Mouse (Mus musculus) liver, embryonic 12.5 days (tissue): ENCODE results near the gene Pdxp. TPM values are rescaled to one million over a fixed set of nuclear protein-coding genes. Genes with fewer than 3 reads are reported as not detected.

Experiments
- ATAC-seq: fragments of 200-750 bp; cut with Nextera tagmentation; 2 replicates; pipeline ENCODE4 v1.8.0; 2017; ENCODE audit warnings: moderate number of reproducible peaks, mild to moderate bottlenecking, moderate library complexity
- H3K27ac ChIP-seq: fragments of 300-500 bp; sonication (generic); 2 replicates; pipeline ENCODE4 v1.5.1; 2016; ENCODE audit warnings: mild to moderate bottlenecking
- H3K27me3 ChIP-seq: fragments of 300-500 bp; sonication (generic); replicated peaks from 2 replicates; pipeline ENCODE4 v1.6.1; 2016; ENCODE audit warnings: mild to moderate bottlenecking, moderate library complexity
- H3K36me3 ChIP-seq: fragments of 300-500 bp; sonication (generic); 2 replicates; pipeline ENCODE4 v1.6.1; 2016; ENCODE audit warnings: mild to moderate bottlenecking, moderate library complexity
- H3K4me1 ChIP-seq: fragments of 300-500 bp; sonication (generic); 2 replicates; pipeline ENCODE4 v1.6.1; 2016
- H3K4me2 ChIP-seq: fragments of 300-500 bp; sonication (generic); 2 replicates; pipeline ENCODE4 v1.6.1; 2016; ENCODE audit warnings: mild to moderate bottlenecking, moderate library complexity
- H3K4me3 ChIP-seq: fragments of 300-500 bp; sonication (generic); 2 replicates; pipeline ENCODE4 v1.5.1; 2016; ENCODE audit warnings: mild to moderate bottlenecking, moderate library complexity
- H3K9ac ChIP-seq: fragments of 300-500 bp; sonication (generic); 2 replicates; pipeline ENCODE4 v1.6.1; 2016; ENCODE audit warnings: mild to moderate bottlenecking, moderate library complexity
- H3K9me3 ChIP-seq: fragments of 300-500 bp; sonication (generic); replicated peaks from 2 replicates; pipeline ENCODE4 v1.6.1; 2016; ENCODE audit warnings: mild to moderate bottlenecking, moderate library complexity
- WGBS: fragments of 180-500 bp; shearing (Covaris S2); methylation state at CpG from one replicate; pipeline ENCODE4 v1.1.7; 2016; ENCODE audit not compliant: insufficient replicate concordance; 5-methylcytosine and 5-hydroxymethylcytosine counted together
- polyA plus RNA-seq: library from polyadenylated mRNA; unstranded; fragments of >200 nt; fragmentation: Nextera tagmentation; extraction: Ambion mirVana; gene quantifications from 2 replicates; pipeline ENCODE4 v1.2.1, GENCODE M21; 2016

Gene Pdxp
- polyA plus RNA-seq, 1 experiment from 2014 or later: 17.1 TPM

DNA sequence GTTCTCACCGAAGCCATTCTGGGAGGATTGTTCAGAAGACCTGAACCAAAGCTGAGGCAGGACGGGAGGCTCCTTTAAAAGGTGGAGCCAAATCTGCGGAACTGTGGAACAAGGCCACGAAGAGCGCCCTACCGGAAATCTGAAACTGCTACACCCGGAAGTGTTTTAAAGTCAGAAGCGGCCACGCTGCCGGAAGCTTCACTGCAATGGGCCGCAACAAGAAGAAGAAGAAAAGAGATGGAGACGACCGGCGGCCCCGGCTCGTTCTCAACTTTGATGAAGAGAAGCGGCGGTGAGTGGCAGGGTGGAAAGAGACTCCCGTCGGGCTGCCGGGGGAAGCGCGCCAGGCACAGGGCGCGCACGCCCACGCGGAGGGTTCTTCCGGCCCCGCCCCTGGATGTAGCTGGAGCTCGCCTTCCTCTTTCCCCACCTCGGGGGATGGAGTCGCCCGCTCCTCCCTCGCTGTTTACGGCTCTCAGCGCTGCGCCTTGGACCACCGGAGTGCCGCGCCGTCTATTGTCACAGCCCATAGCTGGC lies 21.1 kb downstream of the Pdxp start, which contains the start of gene Nol12:
TSS of gene Nol12 (plus strand) at position 150 of the 537 bp plus-strand sequence.
- peak within 1 kb of the TSS; percentile 70 for H3K4me3 ChIP-seq

DNA sequence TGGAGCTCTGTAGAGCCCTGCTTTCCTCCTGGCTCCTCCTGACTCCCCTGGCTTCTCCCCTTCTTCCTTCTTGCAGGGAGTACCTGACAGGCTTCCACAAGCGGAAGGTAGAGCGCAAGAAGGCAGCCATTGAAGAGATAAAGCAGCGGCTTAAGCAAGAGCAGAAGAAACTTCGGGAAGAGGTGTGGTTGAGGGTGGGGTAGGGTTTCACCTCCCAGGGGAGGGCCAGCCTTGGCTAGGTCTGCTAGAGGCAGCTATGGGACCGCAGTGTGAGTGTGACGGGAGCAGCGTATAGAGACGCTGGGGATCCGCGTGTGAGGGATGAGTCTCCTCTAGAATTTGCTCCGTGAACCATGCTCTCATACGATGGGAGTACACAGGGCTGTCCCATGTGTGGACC lies 22.7 kb downstream of the Pdxp start:
- peak overlapping the region; percentile 79 for H3K9ac ChIP-seq
- no peaks in the 10 kb centered on the region for H3K27me3 ChIP-seq
- H3K27ac ChIP-seq: peak overlapping the region; percentile 82
- peaks cover 50% of the 10 kb centered on the region for H3K4me1 ChIP-seq
- H3K4me2 ChIP-seq: peak overlapping the region; percentile 79
- WGBS: 67% methylated on average over 12 of the region's 12 CpGs
- ATAC-seq: peak; percentile 71
- no peaks in the 10 kb centered on the region for H3K9me3 ChIP-seq
- H3K36me3 ChIP-seq: peaks cover 52% of the 10 kb centered on the region
- peak overlapping the region; percentile 70 for H3K4me3 ChIP-seq

More for the DNA sequence above, 21.1 kb downstream of the Pdxp start, which contains the start of gene Nol12:
- Histone ChIP-seq H3K9ac (peak within 1 kb of the TSS; percentile 79), H3K27ac (peak within 1 kb of the TSS; percentile 82), H3K9me3 (no peaks in the 10 kb centered on the region), H3K27me3 (no peaks in the 10 kb centered on the region), H3K4me1 (peaks cover 61% of the 10 kb centered on the region), H3K36me3 (peaks cover 44% of the 10 kb centered on the region), H3K4me2 (peak within 1 kb of the TSS; percentile 79)
- WGBS: under 1% methylated on average over 42 of the region's 42 CpGs
- peak; percentile 80 for ATAC-seq

DNA sequence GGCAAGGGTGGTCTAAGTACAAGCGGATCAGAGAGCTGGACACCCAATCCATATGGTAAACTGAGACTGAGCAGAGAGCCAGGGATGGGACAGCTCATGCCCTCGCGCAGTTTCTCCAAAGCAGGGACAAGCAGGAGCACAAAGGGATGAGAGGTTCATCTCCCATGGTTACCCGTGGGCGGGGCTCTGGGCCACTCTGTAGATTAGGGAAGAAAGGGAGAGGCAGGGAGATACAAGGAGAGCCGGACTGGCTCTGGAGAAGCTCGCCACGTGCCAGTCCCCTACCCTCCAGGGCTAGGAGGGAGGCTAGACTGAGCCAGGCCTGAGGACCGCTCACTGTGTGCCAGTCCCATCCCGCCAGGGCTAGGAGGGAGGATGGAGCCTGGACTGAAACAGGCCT lies 23.6 kb downstream of the Pdxp start:
- Histone ChIP-seq H3K36me3 (peaks cover 60% of the 10 kb centered on the region), H3K4me3 (no peak overlapping the region), H3K4me2 (peak overlapping the region; percentile 79), H3K9me3 (no peaks in the 10 kb centered on the region), H3K27ac (peak overlapping the region; percentile 82), H3K9ac (no peak overlapping the region), H3K27me3 (no peaks in the 10 kb centered on the region), H3K4me1 (peaks cover 47% of the 10 kb centered on the region)
- no peak for ATAC-seq
- 90% methylated on average over 10 of the region's 10 CpGs for WGBS

DNA sequence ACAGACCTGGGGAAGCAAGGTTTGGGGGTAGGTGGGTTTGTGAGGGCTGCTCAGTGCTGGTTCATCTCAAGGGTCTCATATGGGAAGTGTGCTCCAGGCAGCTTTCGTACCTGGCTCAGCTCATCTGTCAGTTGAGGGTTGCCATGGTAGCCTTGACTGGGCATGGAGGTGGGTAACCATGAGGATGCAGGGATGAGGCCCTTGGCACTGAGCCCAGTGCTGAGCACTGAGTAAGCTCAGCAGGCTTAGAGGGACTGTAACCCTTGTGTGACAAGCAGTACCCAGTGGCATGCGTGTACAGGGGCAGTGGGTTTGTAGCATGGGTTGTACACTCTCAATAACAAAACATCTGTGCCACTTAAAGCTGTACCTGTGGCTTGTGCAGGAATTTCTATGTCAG lies 24.2 kb downstream of the Pdxp start:
- WGBS: 98% methylated on average over 2 of the region's 2 CpGs
- Histone ChIP-seq H3K27ac (0 out of 2 replicates have a peak overlapping the region, but pooled peaks have one; percentile 82), H3K36me3 (peaks cover 60% of the 10 kb centered on the region), H3K9me3 (no peaks in the 10 kb centered on the region), H3K4me1 (peaks cover 50% of the 10 kb centered on the region), H3K9ac (no peak overlapping the region), H3K4me3 (no peak overlapping the region), H3K27me3 (no peaks in the 10 kb centered on the region), H3K4me2 (no peak overlapping the region)
- no peak for ATAC-seq

DNA sequence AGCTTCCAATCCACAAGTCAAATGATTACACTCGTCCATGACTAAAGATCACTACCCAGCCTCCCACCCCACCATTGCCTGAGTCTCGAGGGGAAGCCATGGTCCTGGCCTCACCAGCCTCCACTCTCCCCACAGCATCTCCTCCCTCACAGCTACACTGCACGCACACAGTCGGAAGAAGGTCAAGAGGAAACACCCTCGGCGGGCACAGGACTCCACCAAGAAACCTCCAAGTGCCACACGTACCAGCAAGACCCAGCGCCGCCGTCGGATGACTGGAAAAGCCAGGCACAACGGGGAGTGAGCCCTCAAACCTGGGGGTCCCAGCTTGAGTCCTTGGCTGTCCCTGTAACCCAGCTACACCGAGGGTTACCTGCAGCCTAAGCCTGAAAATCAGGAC lies 26.6 kb downstream of the Pdxp start:
- Histone ChIP-seq H3K4me3 (no peak overlapping the region), H3K4me2 (no peak overlapping the region), H3K27ac (no peak overlapping the region), H3K4me1 (peaks cover 42% of the 10 kb centered on the region), H3K9ac (no peak overlapping the region), H3K36me3 (peaks cover 60% of the 10 kb centered on the region), H3K27me3 (no peaks in the 10 kb centered on the region; the same call in 1 of the 2 replicates), H3K9me3 (no peaks in the 10 kb centered on the region)
- no peak for ATAC-seq
- 86% methylated on average over 13 of the region's 13 CpGs for WGBS

DNA sequence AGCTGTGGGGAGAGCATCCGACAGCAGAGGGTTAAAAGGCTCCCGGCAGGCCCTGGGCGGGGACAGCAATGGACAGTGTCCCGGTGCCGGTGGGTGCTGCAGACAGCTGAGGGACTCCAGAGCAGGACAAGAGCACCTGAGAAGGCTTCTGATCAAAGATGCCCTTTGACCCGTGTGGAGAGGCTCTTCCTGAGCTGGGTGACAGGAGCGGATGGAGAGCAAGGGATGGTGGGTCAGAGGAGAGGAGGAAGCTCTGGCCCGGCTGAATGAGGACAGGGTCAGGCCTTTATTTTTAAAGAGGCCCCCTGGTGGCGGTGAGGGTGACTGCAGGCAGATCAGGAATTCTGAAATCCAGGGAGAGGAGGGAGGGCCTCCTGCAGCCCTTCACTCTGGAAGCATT lies 28.9 kb downstream of the Pdxp start:
- 23% methylated on average over 9 of the region's 9 CpGs for WGBS
- Histone ChIP-seq H3K27ac (0 out of 2 replicates have a peak overlapping the region, but pooled peaks have one; percentile 28), H3K4me1 (peaks cover 26% of the 10 kb centered on the region), H3K27me3 (peaks cover 23% of the 10 kb centered on the region), H3K4me3 (peak overlapping the region; percentile 24; the same call in 1 of the 2 replicates), H3K9me3 (no peaks in the 10 kb centered on the region), H3K4me2 (peak overlapping the region; percentile 47), H3K36me3 (peaks cover 45% of the 10 kb centered on the region), H3K9ac (no peak overlapping the region)
- peak; percentile 66 for ATAC-seq

DNA sequence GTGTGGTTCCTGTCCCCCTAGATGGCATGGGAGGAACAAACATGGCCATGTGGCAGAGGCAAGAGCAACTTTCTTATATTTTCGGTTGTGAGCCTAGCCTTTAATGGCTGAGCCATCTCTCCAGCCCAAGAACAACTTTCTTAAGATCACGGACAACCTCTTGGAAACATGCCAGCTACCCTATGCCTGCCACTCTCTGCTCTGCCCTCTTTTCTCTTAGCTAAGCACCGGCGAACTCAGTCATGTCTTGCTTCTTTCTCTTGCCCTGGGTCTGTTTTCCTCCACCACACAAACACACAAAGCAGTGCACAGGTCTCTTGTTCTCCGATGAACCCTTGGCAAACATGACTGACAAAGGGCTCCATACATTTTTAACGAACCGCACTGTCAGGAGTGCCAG lies 32.5 kb downstream of the Pdxp start:
- 70% methylated on average over 7 of the region's 7 CpGs for WGBS
- H3K36me3 ChIP-seq: peaks cover 9% of the 10 kb centered on the region
- no peak overlapping the region for H3K9ac ChIP-seq
- no peak for ATAC-seq
- H3K4me2 ChIP-seq: no peak overlapping the region
- H3K27ac ChIP-seq: no peak overlapping the region
- peaks cover 31% of the 10 kb centered on the region for H3K4me1 ChIP-seq
- H3K27me3 ChIP-seq: peaks cover 43% of the 10 kb centered on the region
- no peak overlapping the region for H3K4me3 ChIP-seq
- H3K9me3 ChIP-seq: no peaks in the 10 kb centered on the region

DNA sequence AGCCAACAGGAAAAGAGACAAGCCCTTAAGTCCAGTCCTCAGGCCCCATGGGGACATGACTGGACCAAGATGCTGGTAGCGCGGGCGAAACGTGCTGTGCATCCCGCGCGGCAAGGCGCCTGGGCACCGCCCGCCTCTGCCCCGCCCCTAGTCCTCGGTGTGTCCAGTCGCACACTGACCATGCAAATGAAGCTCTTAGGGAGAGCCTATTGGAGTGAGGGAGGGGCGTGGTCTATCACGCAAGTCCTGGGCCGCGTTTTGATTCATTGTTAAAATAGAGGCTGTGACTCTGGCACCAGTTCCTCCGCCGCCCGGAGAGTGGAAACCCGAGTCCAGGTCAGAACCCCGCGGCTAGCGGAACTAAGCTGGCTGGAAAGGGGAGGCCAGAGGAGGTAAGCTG lies 33.9 kb downstream of the Pdxp start, which contains the start of gene Triobp:
TSS of gene Triobp (plus strand) at position 68 of the 400 bp plus-strand sequence.
- H3K4me2 ChIP-seq: peak within 1 kb of the TSS; percentile 62
- H3K9ac ChIP-seq: peak within 1 kb of the TSS; percentile 23; the same call in 1 of the 2 replicates
- H3K9me3 ChIP-seq: no peaks in the 10 kb centered on the region
- H3K4me1 ChIP-seq: peaks cover 22% of the 10 kb centered on the region
- peak within 1 kb of the TSS; percentile 39 for H3K4me3 ChIP-seq
- ATAC-seq: peak; percentile 86
- H3K27ac ChIP-seq: no peak within 1 kb of the TSS
- no peaks in the 10 kb centered on the region for H3K36me3 ChIP-seq
- H3K27me3 ChIP-seq: peaks cover 47% of the 10 kb centered on the region
- WGBS: 1% methylated on average over 24 of the region's 24 CpGs

DNA sequence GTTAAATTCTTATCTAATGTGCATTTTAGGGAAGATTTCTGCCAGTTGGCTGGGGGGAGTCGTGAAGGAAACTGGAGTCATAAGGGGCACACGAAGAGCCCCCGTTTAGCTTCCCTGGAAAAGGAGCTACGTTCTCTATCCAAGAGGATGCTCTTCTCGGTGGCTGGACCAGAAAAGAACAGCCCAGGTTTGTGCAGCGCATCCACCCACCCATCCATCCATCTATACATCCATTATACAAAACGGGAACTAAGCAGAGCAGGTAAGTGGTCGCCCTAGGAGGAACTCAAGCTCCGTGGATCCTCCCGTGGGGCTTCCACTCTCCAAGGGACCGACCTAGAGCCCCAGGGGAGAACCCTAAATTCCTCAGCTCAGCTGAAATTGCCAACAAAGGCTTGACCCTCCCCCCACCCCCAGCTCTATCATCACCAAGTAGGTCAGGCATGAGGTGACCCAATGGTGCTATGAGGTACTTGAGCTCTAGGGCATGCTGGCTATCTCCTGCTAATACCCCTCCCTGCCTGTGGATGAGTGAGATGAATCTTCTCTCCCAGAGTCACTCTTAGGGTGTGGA lies 34.5 kb downstream of the Pdxp start:
- Histone ChIP-seq H3K27ac (no peak overlapping the region), H3K4me3 (peak overlapping the region; percentile 39), H3K4me1 (peaks cover 16% of the 10 kb centered on the region), H3K9me3 (no peaks in the 10 kb centered on the region), H3K36me3 (no peaks in the 10 kb centered on the region), H3K9ac (peak overlapping the region; percentile 23; the same call in 1 of the 2 replicates), H3K4me2 (peak overlapping the region; percentile 62), H3K27me3 (peaks cover 48% of the 10 kb centered on the region)
- no peak for ATAC-seq
- WGBS: 12% methylated on average over 11 of the region's 11 CpGs

DNA sequence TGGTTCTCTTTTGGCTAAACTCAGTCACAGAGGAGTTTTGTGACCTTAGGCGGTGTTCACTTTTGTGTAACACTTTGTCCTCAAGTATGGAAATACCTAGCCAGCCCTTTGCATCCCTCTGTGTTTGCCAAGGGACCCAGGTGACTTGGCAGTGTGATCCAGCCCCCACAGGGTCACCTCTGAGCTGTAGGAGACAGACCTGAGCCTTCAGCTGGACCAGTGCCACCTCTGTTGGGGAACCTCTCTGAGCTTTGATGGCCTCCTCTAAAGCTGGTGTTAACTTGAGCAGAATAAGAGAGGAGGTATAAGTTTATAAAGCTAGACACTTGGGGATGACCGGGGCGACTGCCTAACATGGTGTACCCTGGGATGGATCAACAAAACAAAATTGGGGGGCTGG lies 35.2 kb downstream of the Pdxp start:
- no peak overlapping the region for H3K27ac ChIP-seq
- H3K27me3 ChIP-seq: peaks cover 48% of the 10 kb centered on the region
- H3K9me3 ChIP-seq: no peaks in the 10 kb centered on the region
- WGBS: 81% methylated on average over 3 of the region's 3 CpGs
- H3K4me3 ChIP-seq: no peak overlapping the region
- ATAC-seq: no peak
- no peak overlapping the region for H3K4me2 ChIP-seq
- H3K4me1 ChIP-seq: peaks cover 16% of the 10 kb centered on the region
- no peaks in the 10 kb centered on the region for H3K36me3 ChIP-seq
- no peak overlapping the region for H3K9ac ChIP-seq

DNA sequence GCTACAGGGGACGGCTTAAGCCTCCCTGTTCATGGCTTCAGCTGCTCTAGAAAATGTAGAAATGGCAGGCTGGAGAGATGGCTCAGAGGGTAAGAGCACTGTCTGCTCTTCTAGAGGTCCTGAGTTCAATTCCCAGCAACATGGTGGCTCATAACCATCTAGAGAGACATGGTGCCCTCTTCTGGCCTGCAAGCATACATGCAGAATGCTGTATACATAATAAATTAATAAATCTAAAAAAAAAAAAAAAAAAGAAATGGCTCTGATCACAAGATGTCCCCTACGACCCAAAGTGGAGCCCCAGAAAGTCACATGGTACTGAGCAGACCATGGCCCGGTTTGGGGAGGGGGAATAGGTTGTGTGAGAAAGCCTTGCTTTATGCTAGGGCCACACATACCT lies 41.9 kb downstream of the Pdxp start:
- no peaks in the 10 kb centered on the region for H3K4me1 ChIP-seq
- peaks cover 12% of the 10 kb centered on the region for H3K27me3 ChIP-seq
- WGBS: 55% methylated on average over 3 of the region's 3 CpGs
- no peaks in the 10 kb centered on the region for H3K36me3 ChIP-seq
- no peak overlapping the region for H3K27ac ChIP-seq
- H3K4me3 ChIP-seq: no peak overlapping the region
- no peak overlapping the region for H3K9ac ChIP-seq
- ATAC-seq: no peak
- no peak overlapping the region for H3K4me2 ChIP-seq
- no peaks in the 10 kb centered on the region for H3K9me3 ChIP-seq

DNA sequence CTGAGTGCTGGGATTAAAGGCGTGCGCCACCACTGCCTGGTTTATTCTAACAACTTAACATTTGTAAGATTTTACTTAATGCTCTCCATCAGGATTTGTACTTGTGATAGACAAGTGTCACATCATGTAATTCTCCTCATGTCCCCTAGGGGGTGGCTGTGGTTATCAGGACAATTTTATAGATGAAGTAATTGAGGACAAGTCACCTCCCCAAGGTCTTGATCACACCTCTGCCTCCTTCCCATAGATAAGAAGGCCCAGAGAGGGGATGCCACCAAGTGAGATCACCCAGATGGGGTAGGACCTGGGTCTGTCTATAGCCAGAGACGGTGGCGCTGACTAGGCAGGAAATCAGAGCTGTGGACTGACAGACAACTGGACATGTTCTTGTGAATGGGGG lies 42.6 kb downstream of the Pdxp start:
- H3K36me3 ChIP-seq: no peaks in the 10 kb centered on the region
- no peak overlapping the region for H3K27ac ChIP-seq
- WGBS: 45% methylated on average over 4 of the region's 4 CpGs
- H3K9me3 ChIP-seq: no peaks in the 10 kb centered on the region
- no peak overlapping the region for H3K9ac ChIP-seq
- H3K4me2 ChIP-seq: no peak overlapping the region
- H3K27me3 ChIP-seq: peaks cover 12% of the 10 kb centered on the region
- no peak overlapping the region for H3K4me3 ChIP-seq
- no peak for ATAC-seq
- H3K4me1 ChIP-seq: no peaks in the 10 kb centered on the region
